Mouse (Mus musculus) neural tube, embryonic 15.5 days (tissue): ENCODE results near the gene Gm9803. TPM values are rescaled to one million over a fixed set of nuclear protein-coding genes. Genes with fewer than 3 reads are reported as not detected.

Source experiments
- ATAC-seq: fragments of 200-750 bp; cut with Nextera tagmentation; 2 replicates; pipeline ENCODE4 v1.8.0; 2017; ENCODE audit warnings: mild to moderate bottlenecking, moderate TSS enrichment, moderate library complexity; ENCODE audit not compliant: low FRiP score
- H3K27ac ChIP-seq: fragments of 300-500 bp; sonication (generic); replicated peaks from 2 replicates; pipeline ENCODE4 v1.5.1; 2015; ENCODE audit warnings: mild to moderate bottlenecking, inconsistent platforms
- H3K27me3 ChIP-seq: fragments of 300-500 bp; sonication (generic); replicated peaks from 2 replicates; pipeline ENCODE4 v1.6.1; 2015; ENCODE audit warnings: inconsistent platforms
- H3K36me3 ChIP-seq: fragments of 300-500 bp; sonication (generic); 2 replicates; pipeline ENCODE4 v1.6.1; 2015; ENCODE audit warnings: inconsistent platforms
- H3K4me1 ChIP-seq: fragments of 300-500 bp; sonication (generic); 2 replicates; pipeline ENCODE4 v1.6.1; 2015; ENCODE audit warnings: inconsistent platforms
- H3K4me2 ChIP-seq: fragments of 300-500 bp; sonication (generic); 2 replicates; pipeline ENCODE4 v1.6.1; 2015; ENCODE audit warnings: inconsistent platforms, mild to moderate bottlenecking, moderate library complexity
- H3K4me3 ChIP-seq: fragments of 300-500 bp; sonication (generic); replicated peaks from 2 replicates; pipeline ENCODE4 v1.5.1; 2015; ENCODE audit warnings: mild to moderate bottlenecking, inconsistent platforms
- H3K9ac ChIP-seq: fragments of 300-500 bp; sonication (generic); replicated peaks from 2 replicates; pipeline ENCODE4 v1.6.1; 2015; ENCODE audit warnings: mild to moderate bottlenecking, inconsistent platforms
- H3K9me3 ChIP-seq: fragments of 300-500 bp; sonication (generic); replicated peaks from 2 replicates; pipeline ENCODE4 v1.6.1; 2016; ENCODE audit warnings: inconsistent platforms
- WGBS: fragments of 180-500 bp; shearing (Covaris S2); methylation state at CpG from one replicate; pipeline ENCODE4 v1.1.7; 2015; ENCODE audit warnings: mixed read lengths; 5-methylcytosine and 5-hydroxymethylcytosine counted together
- polyA plus RNA-seq: library from polyadenylated mRNA; unstranded; fragments of >200 nt; fragmentation: Nextera tagmentation; extraction: Ambion mirVana; gene quantifications from 2 replicates; pipeline ENCODE4 v1.2.1, GENCODE M21; 2015

Gm9803 gene
- polyA plus RNA-seq, 1 experiment from 2014 or later, result 25.6 TPM

GRCm38 (mm10) chr10:43487441-43488010 lies 36.4 kb upstream of the Gm9803 start:
- 49% methylated on average over 3 of the region's 3 CpGs for WGBS
- Histone ChIP-seq H3K4me1 (peaks cover 14% of the 10 kb centered on the region), H3K9me3 (no peaks in the 10 kb centered on the region), H3K36me3 (no peaks in the 10 kb centered on the region), H3K27me3 (no peaks in the 10 kb centered on the region), H3K4me3 (no peak overlapping the region), H3K27ac (no peak overlapping the region), H3K4me2 (no peak overlapping the region), H3K9ac (no peak overlapping the region)
- no peak for ATAC-seq

- H3K9me3 ChIP-seq, result no peaks in the 10 kb centered on the region
- WGBS, result 84% methylated on average over 4 of the region's 4 CpGs
- H3K36me3 ChIP-seq, result no peaks in the 10 kb centered on the region
- H3K9ac ChIP-seq, result no peak overlapping the region
- H3K4me2 ChIP-seq, result no peak overlapping the region
- H3K4me3 ChIP-seq, result no peak overlapping the region
- no peak for ATAC-seq
- peaks cover 13% of the 10 kb centered on the region for H3K4me1 ChIP-seq
- no peaks in the 10 kb centered on the region for H3K27me3 ChIP-seq
- no peak overlapping the region for H3K27ac ChIP-seq
These were observed 35.6 kb upstream of the Gm9803 start for GRCm38 (mm10) chr10:43488258-43488657.

GRCm38 (mm10) chr10:43489139-43489538 lies 34.7 kb upstream of the Gm9803 start:
- Histone ChIP-seq H3K9me3 (no peaks in the 10 kb centered on the region), H3K4me2 (no peak overlapping the region), H3K4me3 (no peak overlapping the region), H3K4me1 (peaks cover 8% of the 10 kb centered on the region), H3K9ac (no peak overlapping the region), H3K27ac (no peak overlapping the region), H3K27me3 (no peaks in the 10 kb centered on the region), H3K36me3 (no peaks in the 10 kb centered on the region)
- no peak for ATAC-seq
- WGBS, result 92% methylated on average over 7 of the region's 7 CpGs

DNA sequence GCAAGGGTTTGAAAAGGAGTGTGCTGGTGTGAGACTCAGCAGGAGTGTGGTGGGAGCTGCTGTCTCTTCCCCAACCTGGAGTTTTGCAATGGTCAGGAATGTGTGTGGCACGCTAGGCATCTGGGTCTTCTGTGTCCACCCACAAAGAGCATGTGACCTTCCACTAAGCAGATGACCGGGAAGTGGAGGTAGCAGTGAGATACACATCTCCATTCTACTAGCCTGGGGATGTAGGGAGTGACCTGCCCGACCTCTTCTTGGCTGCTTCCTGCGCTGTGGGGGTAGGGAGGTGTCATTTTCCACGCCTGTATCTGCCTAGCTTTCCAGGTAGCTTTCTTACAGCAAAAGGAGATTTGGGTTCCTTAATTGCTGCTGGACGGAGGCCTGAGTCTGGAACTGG lies 34.3 kb upstream of the Gm9803 start:
- ATAC-seq, result no peak
- WGBS, result 78% methylated on average over 6 of the region's 6 CpGs
- no peak overlapping the region for H3K4me2 ChIP-seq
- no peak overlapping the region for H3K4me3 ChIP-seq
- H3K27ac ChIP-seq, result no peak overlapping the region
- peaks cover 8% of the 10 kb centered on the region for H3K4me1 ChIP-seq
- H3K27me3 ChIP-seq, result no peaks in the 10 kb centered on the region
- no peak overlapping the region for H3K9ac ChIP-seq
- H3K36me3 ChIP-seq, result 0 out of 2 replicates have a peak, but pooled peaks cover 2% of the 10 kb centered on the region
- H3K9me3 ChIP-seq, result no peaks in the 10 kb centered on the region

DNA sequence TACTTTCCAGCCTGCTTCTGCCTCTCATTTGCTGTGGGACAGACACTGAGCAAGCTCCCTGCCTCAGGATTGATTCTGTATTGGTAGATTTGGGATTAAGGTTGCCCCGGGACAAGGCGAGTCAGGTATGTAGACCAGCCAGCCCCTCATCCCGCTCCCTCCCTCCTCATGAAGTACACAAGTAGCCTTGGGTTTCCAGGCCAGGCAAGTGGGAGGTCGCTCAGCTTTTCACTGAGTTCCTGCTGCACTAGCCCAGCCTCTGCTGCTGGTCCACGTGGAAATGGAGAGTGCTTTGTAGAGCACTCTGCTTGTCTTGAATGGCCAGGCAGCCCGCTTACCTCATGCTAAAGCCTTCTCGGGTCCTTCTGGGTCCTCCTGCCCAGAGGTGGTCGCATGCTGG lies 33.9 kb upstream of the Gm9803 start:
- Histone ChIP-seq H3K4me3 (no peak overlapping the region), H3K9me3 (no peaks in the 10 kb centered on the region), H3K36me3 (peaks cover 7% of the 10 kb centered on the region), H3K4me2 (no peak overlapping the region), H3K9ac (no peak overlapping the region), H3K4me1 (peaks cover 8% of the 10 kb centered on the region), H3K27me3 (no peaks in the 10 kb centered on the region), H3K27ac (no peak overlapping the region)
- no peak for ATAC-seq
- 77% methylated on average over 8 of the region's 8 CpGs for WGBS

DNA sequence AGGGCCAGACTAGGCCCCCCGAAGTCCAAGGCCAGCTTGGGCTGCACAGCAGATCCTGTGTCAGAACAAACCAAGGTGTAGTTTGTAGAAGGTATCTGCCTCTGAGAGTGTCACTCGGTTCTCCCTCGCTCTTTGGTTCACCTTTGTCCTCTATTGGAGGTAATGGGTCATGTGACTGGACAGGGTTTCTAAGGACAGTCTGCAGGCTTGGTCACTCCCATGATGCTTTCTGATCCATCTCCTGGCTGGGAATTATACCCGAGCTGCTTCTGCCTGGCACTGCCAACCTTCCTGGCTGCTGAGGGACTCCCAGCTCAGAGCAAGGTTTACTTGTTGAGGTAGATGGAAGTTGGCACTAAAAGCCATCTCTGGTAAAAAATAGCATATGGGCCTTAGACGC lies 33.0 kb upstream of the Gm9803 start:
- no peak for ATAC-seq
- Histone ChIP-seq H3K9me3 (no peaks in the 10 kb centered on the region), H3K4me2 (no peak overlapping the region), H3K4me1 (peaks cover 8% of the 10 kb centered on the region), H3K27me3 (no peaks in the 10 kb centered on the region), H3K4me3 (no peak overlapping the region), H3K9ac (no peak overlapping the region), H3K27ac (no peak overlapping the region), H3K36me3 (peaks cover 15% of the 10 kb centered on the region)
- 85% methylated on average over 5 of the region's 5 CpGs for WGBS

- Histone ChIP-seq H3K9ac (no peak overlapping the region), H3K4me2 (no peak overlapping the region), H3K27me3 (no peaks in the 10 kb centered on the region), H3K27ac (no peak overlapping the region), H3K4me3 (no peak overlapping the region), H3K4me1 (no peaks in the 10 kb centered on the region), H3K9me3 (no peaks in the 10 kb centered on the region), H3K36me3 (peaks cover 18% of the 10 kb centered on the region)
- ATAC-seq, result no peak
- 88% methylated on average over 4 of the region's 4 CpGs for WGBS
These were observed 21.3 kb upstream of the Gm9803 start for GRCm38 (mm10) chr10:43502599-43502998.

GRCm38 (mm10) chr10:43504291-43504690 lies 19.6 kb upstream of the Gm9803 start:
- peaks cover 8% of the 10 kb centered on the region for H3K36me3 ChIP-seq
- WGBS, result 56% methylated on average over 1 of the region's 1 CpGs
- no peaks in the 10 kb centered on the region for H3K27me3 ChIP-seq
- no peak for ATAC-seq
- no peak overlapping the region for H3K4me3 ChIP-seq
- H3K27ac ChIP-seq, result no peak overlapping the region
- H3K4me2 ChIP-seq, result no peak overlapping the region
- no peaks in the 10 kb centered on the region for H3K9me3 ChIP-seq
- no peaks in the 10 kb centered on the region for H3K4me1 ChIP-seq
- H3K9ac ChIP-seq, result no peak overlapping the region

GRCm38 (mm10) chr10:43507051-43507450 lies 16.8 kb upstream of the Gm9803 start:
- no peak overlapping the region for H3K27ac ChIP-seq
- no peaks in the 10 kb centered on the region for H3K27me3 ChIP-seq
- H3K36me3 ChIP-seq, result peaks cover 27% of the 10 kb centered on the region
- no peak overlapping the region for H3K4me3 ChIP-seq
- H3K4me1 ChIP-seq, result no peaks in the 10 kb centered on the region
- H3K9ac ChIP-seq, result no peak overlapping the region
- 79% methylated on average over 4 of the region's 4 CpGs for WGBS
- H3K9me3 ChIP-seq, result no peaks in the 10 kb centered on the region
- no peak overlapping the region for H3K4me2 ChIP-seq
- ATAC-seq, result no peak

GRCm38 (mm10) chr10:43509228-43509627 lies 14.7 kb upstream of the Gm9803 start:
- no peak overlapping the region for H3K4me3 ChIP-seq
- no peak overlapping the region for H3K9ac ChIP-seq
- H3K27me3 ChIP-seq, result no peaks in the 10 kb centered on the region
- 95% methylated on average over 7 of the region's 7 CpGs for WGBS
- H3K36me3 ChIP-seq, result peaks cover 37% of the 10 kb centered on the region
- no peaks in the 10 kb centered on the region for H3K9me3 ChIP-seq
- H3K4me2 ChIP-seq, result no peak overlapping the region
- no peak for ATAC-seq
- no peaks in the 10 kb centered on the region for H3K4me1 ChIP-seq
- H3K27ac ChIP-seq, result no peak overlapping the region

- no peak for ATAC-seq
- 93% methylated on average over 10 of the region's 10 CpGs for WGBS
- peaks cover 37% of the 10 kb centered on the region for H3K36me3 ChIP-seq
- no peaks in the 10 kb centered on the region for H3K27me3 ChIP-seq
- no peak overlapping the region for H3K4me3 ChIP-seq
- no peaks in the 10 kb centered on the region for H3K9me3 ChIP-seq
- H3K4me1 ChIP-seq, result peaks cover 5% of the 10 kb centered on the region; the same call in 1 of the 2 replicates
- no peak overlapping the region for H3K9ac ChIP-seq
- no peak overlapping the region for H3K4me2 ChIP-seq
- no peak overlapping the region for H3K27ac ChIP-seq
These were observed 10.9 kb upstream of the Gm9803 start for GRCm38 (mm10) chr10:43512976-43513375.

DNA sequence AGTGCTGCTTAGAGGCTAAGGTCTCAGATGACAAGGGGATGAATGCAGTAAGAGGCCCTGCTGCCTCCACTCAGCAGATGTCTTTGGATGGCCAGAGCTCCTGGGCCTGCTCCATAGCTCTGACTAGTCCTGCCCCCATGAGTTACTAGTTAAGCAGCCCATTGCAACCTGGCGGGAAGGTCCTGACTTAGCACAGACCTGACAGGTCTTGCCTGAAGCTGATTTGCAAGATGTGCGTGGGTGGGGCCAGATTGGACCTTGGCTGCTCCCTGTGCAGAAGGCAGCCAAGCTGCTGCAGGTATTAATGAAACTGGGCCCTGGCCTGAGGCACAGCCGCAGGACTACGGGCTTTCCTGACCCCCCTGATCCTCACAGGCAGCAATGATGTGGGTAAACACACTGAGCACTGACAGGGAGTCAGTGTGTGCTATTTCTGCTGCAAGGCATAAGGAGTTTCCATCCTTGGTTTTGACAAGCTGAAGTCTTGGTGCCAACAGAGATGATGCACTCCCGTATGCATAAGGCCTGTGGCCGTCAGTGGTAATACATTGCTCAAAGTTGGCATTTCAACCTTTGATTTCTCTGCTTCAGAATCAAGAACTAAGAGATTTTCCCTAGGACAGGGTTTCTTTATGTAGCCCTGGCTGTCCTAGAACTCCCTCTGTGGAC lies 6.8 kb upstream of the Gm9803 start:
- no peak overlapping the region for H3K9ac ChIP-seq
- 79% methylated on average over 6 of the region's 6 CpGs for WGBS
- peaks cover 7% of the 10 kb centered on the region; the same call in 1 of the 2 replicates for H3K4me1 ChIP-seq
- no peak overlapping the region for H3K4me3 ChIP-seq
- ATAC-seq, result no peak
- peaks cover 9% of the 10 kb centered on the region for H3K36me3 ChIP-seq
- H3K27ac ChIP-seq, result peak overlapping the region; percentile 45
- H3K4me2 ChIP-seq, result no peak overlapping the region
- no peaks in the 10 kb centered on the region for H3K9me3 ChIP-seq
- H3K27me3 ChIP-seq, result no peaks in the 10 kb centered on the region
